Mouse (Mus musculus) kidney, embryonic 15.5 days (tissue): ENCODE measurements around the gene Fez2. TPM values are rescaled to one million over a fixed set of nuclear protein-coding genes. Genes with fewer than 3 reads are reported as not detected.

Source experiments
- ATAC-seq: fragments of 200-750 bp; cut with Nextera tagmentation; replicated peaks from 2 replicates; pipeline ENCODE4 v1.8.0; 2017; ENCODE audit warnings: moderate TSS enrichment; ENCODE audit not compliant: low FRiP score
- H3K27ac ChIP-seq: fragments of 300-500 bp; sonication (generic); 2 replicates; pipeline ENCODE4 v1.5.1; 2015; ENCODE audit warnings: mild to moderate bottlenecking, inconsistent platforms
- H3K27me3 ChIP-seq: fragments of 300-500 bp; sonication (generic); 2 replicates; pipeline ENCODE4 v1.6.1; 2015; ENCODE audit warnings: inconsistent platforms
- H3K36me3 ChIP-seq: fragments of 300-500 bp; sonication (generic); 2 replicates; pipeline ENCODE4 v1.6.1; 2015; ENCODE audit warnings: inconsistent platforms
- H3K4me1 ChIP-seq: fragments of 300-500 bp; sonication (generic); 2 replicates; pipeline ENCODE4 v1.6.1; 2015; ENCODE audit warnings: inconsistent platforms
- H3K4me2 ChIP-seq: fragments of 300-500 bp; sonication (generic); 2 replicates; pipeline ENCODE4 v1.6.1; 2015; ENCODE audit warnings: moderate library complexity, mild to moderate bottlenecking, inconsistent platforms
- H3K4me3 ChIP-seq: fragments of 300-500 bp; sonication (generic); replicated peaks from 2 replicates; pipeline ENCODE4 v1.5.1; 2015; ENCODE audit warnings: mild to moderate bottlenecking, inconsistent platforms
- H3K9ac ChIP-seq: fragments of 300-500 bp; sonication (generic); 2 replicates; pipeline ENCODE4 v1.6.1; 2015; ENCODE audit warnings: mild to moderate bottlenecking, inconsistent platforms
- H3K9me3 ChIP-seq: fragments of 300-500 bp; sonication (generic); replicated peaks from 2 replicates; pipeline ENCODE4 v1.6.1; 2016; ENCODE audit warnings: inconsistent platforms
- WGBS: fragments of 180-500 bp; shearing (Covaris S2); methylation state at CpG from one replicate; pipeline ENCODE4 v1.1.7; 2015; ENCODE audit warnings: mixed read lengths; 5-methylcytosine and 5-hydroxymethylcytosine counted together
- polyA plus RNA-seq: library from polyadenylated mRNA; unstranded; fragments of >200 nt; fragmentation: Nextera tagmentation; extraction: Ambion mirVana; gene quantifications from 2 replicates; pipeline ENCODE4 v1.2.1, GENCODE M21; 2015

Gene Fez2
- polyA plus RNA-seq, 1 experiment from 2014 or later = 40.2 TPM

GRCm38 (mm10) chr17:78406854-78407253, 11.1 kb downstream of the Fez2 start:
- H3K4me1 ChIP-seq = peaks cover 7% of the 10 kb centered on the region; the same call in 1 of the 2 replicates
- no peak overlapping the region for H3K9ac ChIP-seq
- peaks cover 46% of the 10 kb centered on the region for H3K36me3 ChIP-seq
- no peaks in the 10 kb centered on the region for H3K9me3 ChIP-seq
- no peak for ATAC-seq
- no peak overlapping the region for H3K4me2 ChIP-seq
- WGBS = 90% methylated on average over 10 of the region's 10 CpGs
- H3K4me3 ChIP-seq = no peak overlapping the region
- H3K27ac ChIP-seq = peak overlapping the region; percentile 58; the same call in 1 of the 2 replicates
- H3K27me3 ChIP-seq = no peaks in the 10 kb centered on the region

- 93% methylated on average over 3 of the region's 3 CpGs for WGBS
- ATAC-seq = no peak
- Histone ChIP-seq H3K9ac (no peak overlapping the region), H3K4me2 (no peak overlapping the region), H3K27ac (no peak overlapping the region), H3K36me3 (peaks cover 51% of the 10 kb centered on the region), H3K4me1 (peaks cover 12% of the 10 kb centered on the region), H3K9me3 (no peaks in the 10 kb centered on the region), H3K4me3 (no peak overlapping the region), H3K27me3 (no peaks in the 10 kb centered on the region)
Observed at GRCm38 (mm10) chr17:78405336-78405735, 12.6 kb downstream of the Fez2 start.

GRCm38 (mm10) chr17:78403804-78404203, 14.1 kb downstream of the Fez2 start:
- Histone ChIP-seq H3K4me1 (peaks cover 12% of the 10 kb centered on the region), H3K27ac (no peak overlapping the region), H3K4me3 (no peak overlapping the region), H3K36me3 (peaks cover 49% of the 10 kb centered on the region), H3K9me3 (no peaks in the 10 kb centered on the region), H3K27me3 (no peaks in the 10 kb centered on the region), H3K4me2 (no peak overlapping the region), H3K9ac (no peak overlapping the region)
- no peak for ATAC-seq
- WGBS = 76% methylated on average over 9 of the region's 9 CpGs

GRCm38 (mm10) chr17:78403229-78403628, 14.7 kb downstream of the Fez2 start:
- no peak for ATAC-seq
- WGBS = 71% methylated on average over 4 of the region's 4 CpGs
- H3K4me2 ChIP-seq = no peak overlapping the region

DNA sequence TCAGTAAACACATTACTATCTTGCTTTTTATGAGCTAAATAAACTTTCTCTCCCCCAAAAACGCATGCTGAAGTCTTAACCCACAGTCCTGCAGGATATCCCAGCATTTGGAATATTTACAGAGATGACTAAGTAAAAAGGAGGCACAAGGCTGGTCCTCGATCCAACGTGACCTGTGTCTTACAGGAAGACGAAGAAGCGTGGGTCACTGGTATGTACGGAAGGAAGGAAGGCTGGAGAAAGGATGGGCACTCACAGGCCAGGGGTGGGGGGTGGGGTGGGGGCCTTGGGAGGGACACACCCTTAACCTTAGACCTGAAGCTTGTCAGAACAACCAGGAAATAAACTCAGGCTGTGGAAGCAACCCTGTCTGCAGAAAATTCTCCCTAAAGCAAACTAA, 15.8 kb downstream of the Fez2 start:
- 66% methylated on average over 6 of the region's 6 CpGs for WGBS
- H3K27ac ChIP-seq = no peak overlapping the region
- ATAC-seq = no peak

More at GRCm38 (mm10) chr17:78403229-78403628, 14.7 kb downstream of the Fez2 start:
- Histone ChIP-seq H3K27me3 (no peaks in the 10 kb centered on the region), H3K4me3 (no peak overlapping the region), H3K4me1 (peaks cover 11% of the 10 kb centered on the region), H3K27ac (no peak overlapping the region), H3K9me3 (no peaks in the 10 kb centered on the region), H3K36me3 (peaks cover 46% of the 10 kb centered on the region), H3K9ac (no peak overlapping the region)

DNA sequence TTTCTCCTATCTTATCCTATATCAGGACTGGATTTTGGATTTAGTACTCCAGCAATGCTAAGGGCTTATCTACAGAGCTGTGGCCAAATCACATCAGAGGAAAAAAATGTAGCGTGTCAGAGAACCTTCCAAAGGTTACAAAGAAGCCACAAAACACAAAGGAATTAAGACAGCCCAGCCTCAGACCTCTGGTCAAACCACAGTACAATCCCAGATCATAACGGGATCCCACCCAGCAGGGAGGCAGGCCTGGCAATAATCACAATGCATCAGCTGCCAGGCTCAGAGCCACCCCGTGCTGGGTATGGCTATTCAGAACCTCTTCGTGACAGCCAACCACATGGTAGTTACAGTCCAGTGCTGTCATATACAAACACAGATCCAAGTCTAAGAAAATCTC, 16.2 kb downstream of the Fez2 start:
- ATAC-seq = no peak

More for the DNA sequence above, 15.8 kb downstream of the Fez2 start:
- Histone ChIP-seq H3K4me3 (no peak overlapping the region), H3K9me3 (no peaks in the 10 kb centered on the region), H3K4me1 (peaks cover 8% of the 10 kb centered on the region), H3K9ac (no peak overlapping the region), H3K4me2 (no peak overlapping the region), H3K27me3 (no peaks in the 10 kb centered on the region), H3K36me3 (peaks cover 50% of the 10 kb centered on the region)

GRCm38 (mm10) chr17:78401311-78401710, 16.6 kb downstream of the Fez2 start:
- Histone ChIP-seq H3K36me3 (peaks cover 47% of the 10 kb centered on the region), H3K4me2 (no peak overlapping the region), H3K9ac (no peak overlapping the region), H3K9me3 (no peaks in the 10 kb centered on the region), H3K4me3 (no peak overlapping the region), H3K27me3 (no peaks in the 10 kb centered on the region), H3K27ac (no peak overlapping the region; the same call in 1 of the 2 replicates), H3K4me1 (peaks cover 8% of the 10 kb centered on the region)
- no peak for ATAC-seq
- 70% methylated on average over 6 of the region's 6 CpGs for WGBS

More for the DNA sequence above, 16.2 kb downstream of the Fez2 start:
- Histone ChIP-seq H3K4me3 (no peak overlapping the region), H3K4me1 (peaks cover 8% of the 10 kb centered on the region), H3K4me2 (no peak overlapping the region), H3K27ac (no peak overlapping the region), H3K9me3 (no peaks in the 10 kb centered on the region), H3K9ac (no peak overlapping the region), H3K27me3 (no peaks in the 10 kb centered on the region), H3K36me3 (peaks cover 47% of the 10 kb centered on the region)
- 72% methylated on average over 4 of the region's 4 CpGs for WGBS

DNA sequence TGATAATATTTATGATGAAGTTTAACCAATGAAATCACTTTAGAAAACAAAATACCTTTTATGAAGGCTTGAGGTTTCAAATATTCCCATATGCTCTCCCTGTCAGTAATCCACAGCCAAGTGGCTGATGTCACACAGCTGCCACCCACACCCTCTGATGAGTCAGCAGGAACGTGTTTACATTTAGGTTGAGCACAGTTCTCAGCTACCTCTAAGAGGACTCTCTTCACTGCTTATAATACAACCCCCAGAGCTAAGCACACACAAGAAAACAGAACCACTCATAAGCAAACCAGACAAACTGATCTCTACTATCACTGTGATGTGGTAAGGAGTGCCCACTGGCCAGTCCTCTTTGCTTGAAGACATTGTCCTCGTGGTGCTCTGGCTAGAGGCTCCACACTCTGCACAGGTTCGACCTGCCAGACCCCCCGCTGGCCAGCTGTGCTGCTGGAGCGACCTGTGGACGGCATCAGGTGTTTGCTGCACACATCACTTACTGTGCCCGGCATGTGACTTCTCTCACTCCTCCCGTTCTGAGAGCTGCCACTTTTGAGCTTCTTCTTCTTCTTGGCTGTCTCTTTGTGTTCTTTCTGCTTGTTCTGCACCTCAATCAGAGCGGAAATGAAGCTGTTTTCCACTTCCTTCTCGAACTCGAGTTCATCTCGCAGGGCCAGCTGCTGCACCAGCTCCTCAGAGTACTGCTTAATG, 17.7 kb downstream of the Fez2 start:
- H3K4me3 ChIP-seq = no peak overlapping the region
- peak; percentile 55; the same call in 1 of the 2 replicates for ATAC-seq
- H3K9ac ChIP-seq = no peak overlapping the region
- WGBS = 76% methylated on average over 12 of the region's 12 CpGs
- peak overlapping the region; percentile 22; the same call in 1 of the 2 replicates for H3K27ac ChIP-seq
- peaks cover 49% of the 10 kb centered on the region for H3K36me3 ChIP-seq
- H3K4me2 ChIP-seq = no peak overlapping the region
- H3K9me3 ChIP-seq = no peaks in the 10 kb centered on the region
- no peaks in the 10 kb centered on the region for H3K27me3 ChIP-seq
- peaks cover 8% of the 10 kb centered on the region for H3K4me1 ChIP-seq

- no peak overlapping the region for H3K9ac ChIP-seq
- peaks cover 6% of the 10 kb centered on the region for H3K36me3 ChIP-seq
- no peak overlapping the region for H3K4me2 ChIP-seq
- no peak overlapping the region for H3K27ac ChIP-seq
- H3K4me1 ChIP-seq = 0 out of 2 replicates have a peak, but pooled peaks cover 6% of the 10 kb centered on the region
- H3K27me3 ChIP-seq = no peaks in the 10 kb centered on the region
- ATAC-seq = no peak
- 52% methylated on average over 9 of the region's 9 CpGs for WGBS
- no peaks in the 10 kb centered on the region for H3K9me3 ChIP-seq
- H3K4me3 ChIP-seq = no peak overlapping the region
Observed at GRCm38 (mm10) chr17:78392401-78393087, 25.4 kb downstream of the Fez2 start.

GRCm38 (mm10) chr17:78389573-78389972, 28.4 kb downstream of the Fez2 start:
- ATAC-seq = no peak
- Histone ChIP-seq H3K4me2 (no peak overlapping the region), H3K36me3 (no peaks in the 10 kb centered on the region; the same call in 1 of the 2 replicates), H3K9me3 (no peaks in the 10 kb centered on the region), H3K27ac (no peak overlapping the region), H3K27me3 (no peaks in the 10 kb centered on the region), H3K4me3 (no peak overlapping the region), H3K9ac (no peak overlapping the region), H3K4me1 (0 out of 2 replicates have a peak, but pooled peaks cover 6% of the 10 kb centered on the region)
- 92% methylated on average over 5 of the region's 5 CpGs for WGBS

DNA sequence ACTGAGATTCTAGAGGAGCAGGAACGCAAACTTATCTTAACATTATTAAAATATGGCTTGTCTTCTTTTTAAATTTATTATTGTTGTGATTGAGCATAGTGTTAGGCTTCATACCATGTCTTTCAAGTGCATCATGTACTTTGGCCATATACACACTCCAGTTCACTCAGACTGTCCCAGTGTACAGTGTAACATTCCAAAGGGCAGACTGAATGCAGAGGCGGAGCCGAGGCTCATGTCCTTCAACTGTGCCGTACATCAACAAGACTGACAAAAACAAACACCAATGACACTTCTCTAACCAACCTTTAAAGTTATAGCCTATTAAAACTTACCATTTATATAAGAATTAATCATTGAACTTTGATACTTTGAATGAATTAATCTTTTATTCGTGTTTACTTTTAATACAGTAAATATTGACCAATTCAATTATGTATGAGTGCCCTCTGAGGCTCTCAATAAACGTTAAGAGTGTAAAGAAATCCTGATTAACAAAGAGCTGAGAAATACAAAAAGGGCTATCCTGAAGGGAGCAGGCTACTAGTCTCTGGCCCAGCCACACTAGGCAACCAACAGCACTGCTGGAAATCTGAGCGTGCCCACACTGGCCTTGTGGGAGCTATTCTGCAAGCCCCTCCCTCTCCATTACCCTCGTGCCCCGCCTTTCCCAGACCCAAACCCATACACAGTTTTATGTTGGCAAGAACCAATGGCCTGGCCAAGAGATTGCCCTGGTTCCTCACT, 29.7 kb downstream of the Fez2 start:
- Histone ChIP-seq H3K9me3 (no peaks in the 10 kb centered on the region), H3K4me2 (no peak overlapping the region), H3K4me1 (0 out of 2 replicates have a peak, but pooled peaks cover 6% of the 10 kb centered on the region), H3K4me3 (no peak overlapping the region), H3K27me3 (no peaks in the 10 kb centered on the region), H3K27ac (no peak overlapping the region), H3K9ac (no peak overlapping the region), H3K36me3 (no peaks in the 10 kb centered on the region; the same call in 1 of the 2 replicates)
- no peak; the same call in 1 of the 2 replicates for ATAC-seq
- 74% methylated on average over 9 of the region's 9 CpGs for WGBS
